Mouse (Mus musculus): ENCODE results near the gene Gm49366. TPM values are rescaled to one million over a fixed set of nuclear protein-coding genes. Genes with fewer than 3 reads are reported as not detected.
"Not testable (repeated sequence)": the region's sequence is repeated elsewhere in the genome, so short reads cannot be mapped to it uniquely, and the experiment has no call there.

Gene Gm49366
- polyA plus RNA-seq, 1 experiment = not detected

DNA sequence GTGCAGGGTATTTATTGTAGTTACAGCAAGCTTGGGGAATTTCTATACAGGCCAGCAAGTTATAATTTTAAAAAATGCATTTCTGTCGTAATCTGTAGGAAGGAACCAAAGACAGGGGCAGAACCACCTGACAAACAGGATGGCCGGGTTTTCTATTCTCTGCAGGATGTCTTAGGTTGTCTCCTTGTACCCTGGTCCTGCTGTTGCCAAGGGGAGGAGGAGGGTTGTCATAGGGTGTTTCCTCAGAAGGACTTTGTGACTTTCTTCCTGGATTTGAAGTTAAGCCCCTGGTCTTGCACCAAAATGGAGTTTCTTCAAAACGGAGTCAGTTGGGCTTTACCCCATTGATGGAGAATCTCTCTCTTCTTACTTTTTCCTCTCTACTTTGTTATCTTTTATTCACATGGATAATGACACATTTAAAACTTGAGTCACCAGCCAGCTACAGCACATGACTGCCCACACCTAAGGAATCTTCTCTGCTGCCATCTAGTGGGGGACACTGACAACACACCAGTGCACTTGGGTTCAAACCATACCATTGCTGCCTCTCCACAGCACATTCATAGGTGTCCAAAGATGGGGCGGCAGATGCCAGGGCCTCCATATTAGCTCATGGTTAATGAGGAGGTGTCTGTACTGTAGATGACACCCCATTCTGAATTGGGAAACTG lies 7.9 kb upstream of the Gm49366 start:
- no peaks in the 10 kb centered on the region for H3K79me3 ChIP-seq (ENCODE audit: low read depth)
- TF ChIP-seq FOSL1 (IDR thresholded peaks at IDR 0.05; ENCODE audit: insufficient read depth, low read length, poor library complexity, severe bottlenecking) = no peak
- no peak for TF ChIP-seq MYOD1 (IDR thresholded peaks at IDR 0.05; ENCODE audit: control insufficient read depth, insufficient read length, low read depth)
- peak; percentile 64 for TF ChIP-seq CTCF (IDR thresholded peaks at IDR 0.05; ENCODE audit: control insufficient read depth, insufficient read depth, insufficient read length)
- TF ChIP-seq USF1 (IDR thresholded peaks at IDR 0.05; ENCODE audit: low read depth) = peak; percentile 71
- no peak for TF ChIP-seq CEBPB (IDR thresholded peaks at IDR 0.05; ENCODE audit: low read depth)
- peak; percentile 51 for TF ChIP-seq MAX (IDR thresholded peaks at IDR 0.05)
- no peak for TF ChIP-seq MYOG (IDR thresholded peaks at IDR 0.05; ENCODE audit: control insufficient read depth, extremely low read depth, insufficient read length)
- H3K36me3 ChIP-seq (ENCODE audit: control insufficient read depth, insufficient read depth) = no peaks in the 10 kb centered on the region
- no peak overlapping the region for H3K4me3 ChIP-seq (ENCODE audit: insufficient read depth, poor library complexity, severe bottlenecking)
- no peaks in the 10 kb centered on the region for H3K79me2 ChIP-seq (ENCODE audit: control insufficient read depth, insufficient read depth)
- H3K27me3 ChIP-seq (ENCODE audit: control insufficient read depth, insufficient read depth, insufficient read length) = no peaks in the 10 kb centered on the region
- H3ac ChIP-seq (ENCODE audit: control insufficient read depth, insufficient read length, low read depth) = no peak overlapping the region

DNA sequence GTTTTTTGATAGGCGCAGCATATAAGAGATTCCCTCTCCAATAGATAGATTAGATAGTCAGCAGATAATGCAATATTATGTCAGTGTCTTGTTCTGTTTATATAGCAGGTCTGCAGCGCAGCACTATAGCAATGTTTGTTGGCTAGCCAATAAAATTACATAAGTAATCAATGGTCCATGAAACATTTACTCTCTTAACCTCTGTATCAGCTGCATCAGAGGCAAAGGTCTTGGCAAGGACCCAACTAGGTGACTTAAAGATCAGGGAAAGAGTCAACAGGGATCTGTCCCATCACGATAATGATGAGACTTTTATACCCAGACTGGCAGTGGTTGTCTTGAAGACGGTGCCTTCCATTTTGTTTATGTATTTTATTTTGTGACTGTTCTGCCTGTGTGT lies 5.9 kb upstream of the Gm49366 start:
- TF ChIP-seq CTCF (IDR thresholded peaks at IDR 0.05; ENCODE audit: control insufficient read depth, insufficient read depth, insufficient read length) (no peak), USF1 (IDR thresholded peaks at IDR 0.05; ENCODE audit: low read depth) (no peak), FOSL1 (IDR thresholded peaks at IDR 0.05; ENCODE audit: insufficient read depth, low read length, poor library complexity, severe bottlenecking) (no peak), MYOG (IDR thresholded peaks at IDR 0.05; ENCODE audit: control insufficient read depth, extremely low read depth, insufficient read length) (no peak), CEBPB (IDR thresholded peaks at IDR 0.05; ENCODE audit: low read depth) (no peak), MYOD1 (IDR thresholded peaks at IDR 0.05; ENCODE audit: control insufficient read depth, insufficient read length, low read depth) (no peak), MAX (IDR thresholded peaks at IDR 0.05) (no peak)
- no peaks in the 10 kb centered on the region for H3K79me3 ChIP-seq (ENCODE audit: low read depth)
- no peaks in the 10 kb centered on the region for H3K36me3 ChIP-seq (ENCODE audit: control insufficient read depth, insufficient read depth)
- H3K27me3 ChIP-seq (ENCODE audit: control insufficient read depth, insufficient read depth, insufficient read length) = no peaks in the 10 kb centered on the region
- H3K4me3 ChIP-seq (ENCODE audit: insufficient read depth, poor library complexity, severe bottlenecking) = no peak overlapping the region
- no peak overlapping the region for H3ac ChIP-seq (ENCODE audit: control insufficient read depth, insufficient read length, low read depth)
- no peaks in the 10 kb centered on the region for H3K79me2 ChIP-seq (ENCODE audit: control insufficient read depth, insufficient read depth)

DNA sequence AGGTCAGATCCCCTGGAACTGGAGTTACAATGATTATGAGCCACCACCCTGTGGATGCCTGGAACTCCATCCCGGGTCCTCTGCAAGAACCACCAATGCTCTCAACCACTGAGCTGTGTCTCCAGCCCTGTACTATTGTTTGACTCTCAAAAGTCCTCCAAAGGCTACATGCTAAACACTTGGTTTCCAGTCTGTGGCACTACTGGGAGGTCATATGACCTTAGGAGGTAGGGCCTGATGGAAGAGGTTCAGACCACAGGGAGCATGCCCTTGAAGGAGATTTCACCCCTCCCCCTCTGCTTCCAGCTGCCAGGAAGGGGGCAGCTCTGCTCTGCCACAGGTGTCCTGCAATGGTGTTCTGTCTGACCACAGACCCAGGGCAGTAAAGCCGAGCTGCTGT lies 5.4 kb upstream of the Gm49366 start:
- H3K79me2 ChIP-seq (ENCODE audit: control insufficient read depth, insufficient read depth) = not testable (repeated sequence)

DNA sequence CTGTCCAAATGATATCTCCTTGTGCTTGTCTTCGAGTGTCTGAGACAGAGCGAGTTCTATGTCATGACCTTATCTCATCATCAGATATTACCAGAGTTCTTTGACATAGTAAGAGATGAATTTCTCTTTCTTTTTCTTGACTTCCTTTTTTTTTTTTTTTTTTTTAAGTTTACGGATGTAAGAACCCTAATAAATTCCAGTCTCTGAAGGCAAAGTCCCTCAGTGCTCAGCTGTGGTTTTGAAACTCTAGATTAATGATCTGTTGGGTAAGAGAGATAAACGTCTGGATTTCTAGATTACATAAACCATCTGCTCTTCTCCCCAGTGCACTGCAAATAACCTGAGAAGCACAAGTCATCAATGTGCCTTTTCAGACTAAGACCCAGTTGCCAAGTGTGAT lies 4.6 kb upstream of the Gm49366 start:
- Histone ChIP-seq H3ac (ENCODE audit: control insufficient read depth, insufficient read length, low read depth) (no peak overlapping the region), H3K79me3 (ENCODE audit: low read depth) (no peaks in the 10 kb centered on the region), H3K27me3 (ENCODE audit: control insufficient read depth, insufficient read depth, insufficient read length) (no peaks in the 10 kb centered on the region), H3K4me3 (ENCODE audit: insufficient read depth, poor library complexity, severe bottlenecking) (no peak overlapping the region), H3K79me2 (ENCODE audit: control insufficient read depth, insufficient read depth) (no peaks in the 10 kb centered on the region), H3K36me3 (ENCODE audit: control insufficient read depth, insufficient read depth) (no peaks in the 10 kb centered on the region)
- TF ChIP-seq FOSL1 (IDR thresholded peaks at IDR 0.05; ENCODE audit: insufficient read depth, low read length, poor library complexity, severe bottlenecking) (no peak), MAX (IDR thresholded peaks at IDR 0.05) (no peak), MYOG (IDR thresholded peaks at IDR 0.05; ENCODE audit: control insufficient read depth, extremely low read depth, insufficient read length) (no peak), CTCF (IDR thresholded peaks at IDR 0.05; ENCODE audit: control insufficient read depth, insufficient read depth, insufficient read length) (no peak), USF1 (IDR thresholded peaks at IDR 0.05; ENCODE audit: low read depth) (no peak), CEBPB (IDR thresholded peaks at IDR 0.05; ENCODE audit: low read depth) (no peak), MYOD1 (IDR thresholded peaks at IDR 0.05; ENCODE audit: control insufficient read depth, insufficient read length, low read depth) (no peak)

More for the DNA sequence above, 5.4 kb upstream of the Gm49366 start:
- H3K36me3 ChIP-seq (ENCODE audit: control insufficient read depth, insufficient read depth); H3K27me3 ChIP-seq (ENCODE audit: control insufficient read depth, insufficient read depth, insufficient read length); H3K79me3 ChIP-seq (ENCODE audit: low read depth); H3K4me3 ChIP-seq (ENCODE audit: insufficient read depth, poor library complexity, severe bottlenecking); H3ac ChIP-seq (ENCODE audit: control insufficient read depth, insufficient read length, low read depth): not testable (repeated sequence)

DNA sequence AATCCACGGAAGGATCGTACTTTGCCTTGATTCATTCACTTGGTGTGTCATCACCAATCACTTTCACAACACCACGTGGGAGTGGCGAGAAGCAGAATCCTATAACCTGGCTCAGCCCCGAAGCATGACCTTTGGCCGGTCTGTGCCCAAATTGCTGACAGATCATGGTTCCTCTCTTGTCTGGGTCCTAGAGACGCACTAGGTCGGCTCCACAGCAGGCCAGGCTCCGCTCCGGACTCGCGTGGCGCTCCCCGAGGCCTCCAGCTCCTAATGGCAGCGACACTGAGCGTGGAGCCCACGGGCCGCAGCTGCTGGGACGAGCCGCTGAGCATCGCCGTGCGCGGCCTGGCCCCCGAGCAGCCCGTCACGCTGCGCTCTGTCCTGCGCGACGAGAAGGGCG lies 494 bp upstream of the Gm49366 start, which contains the start of gene Acot4:
Gene Acot4, plus strand, starts transcription at position 139 of the 400 bp plus-strand sequence.
- H3K79me2 ChIP-seq (ENCODE audit: control insufficient read depth, insufficient read depth); H3ac ChIP-seq (ENCODE audit: control insufficient read depth, insufficient read length, low read depth); H3K36me3 ChIP-seq (ENCODE audit: control insufficient read depth, insufficient read depth); H3K27me3 ChIP-seq (ENCODE audit: control insufficient read depth, insufficient read depth, insufficient read length); H3K79me3 ChIP-seq (ENCODE audit: low read depth); H3K4me3 ChIP-seq (ENCODE audit: insufficient read depth, poor library complexity, severe bottlenecking): not testable (repeated sequence)

DNA sequence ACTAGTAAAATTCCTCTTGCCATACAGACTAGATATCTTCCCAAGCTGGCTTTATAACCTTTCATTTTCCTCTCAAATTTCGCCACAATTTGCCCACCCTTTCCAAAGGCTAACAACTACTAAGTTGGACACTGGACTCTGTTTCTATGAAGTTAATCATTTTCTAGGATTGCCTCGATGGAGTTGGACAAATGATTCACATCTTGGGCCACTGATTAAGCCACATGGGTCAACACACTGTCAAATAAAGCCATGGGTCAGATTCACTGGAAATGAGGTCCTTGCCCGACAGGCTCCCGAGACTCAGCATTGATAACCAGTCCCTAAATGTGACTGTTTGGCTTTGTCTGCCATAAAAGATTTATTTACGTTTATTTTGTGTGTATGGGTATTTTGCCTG lies 3.5 kb downstream of the Gm49366 start:
- H3ac ChIP-seq (ENCODE audit: control insufficient read depth, insufficient read length, low read depth) = no peak overlapping the region
- no peaks in the 10 kb centered on the region for H3K27me3 ChIP-seq (ENCODE audit: control insufficient read depth, insufficient read depth, insufficient read length)
- H3K79me2 ChIP-seq (ENCODE audit: control insufficient read depth, insufficient read depth) = no peaks in the 10 kb centered on the region
- H3K79me3 ChIP-seq (ENCODE audit: low read depth) = no peaks in the 10 kb centered on the region
- TF ChIP-seq MAX (IDR thresholded peaks at IDR 0.05) = no peak
- no peak for TF ChIP-seq MYOD1 (IDR thresholded peaks at IDR 0.05; ENCODE audit: control insufficient read depth, insufficient read length, low read depth)
- no peak for TF ChIP-seq CEBPB (IDR thresholded peaks at IDR 0.05; ENCODE audit: low read depth)
- no peak for TF ChIP-seq FOSL1 (IDR thresholded peaks at IDR 0.05; ENCODE audit: insufficient read depth, low read length, poor library complexity, severe bottlenecking)
- no peak for TF ChIP-seq MYOG (IDR thresholded peaks at IDR 0.05; ENCODE audit: control insufficient read depth, extremely low read depth, insufficient read length)
- no peak for TF ChIP-seq USF1 (IDR thresholded peaks at IDR 0.05; ENCODE audit: low read depth)
- TF ChIP-seq CTCF (IDR thresholded peaks at IDR 0.05; ENCODE audit: control insufficient read depth, insufficient read depth, insufficient read length) = no peak
- H3K36me3 ChIP-seq (ENCODE audit: control insufficient read depth, insufficient read depth) = no peaks in the 10 kb centered on the region
- no peak overlapping the region for H3K4me3 ChIP-seq (ENCODE audit: insufficient read depth, poor library complexity, severe bottlenecking)
